Mouse (Mus musculus) c-Kit-positive CD71-positive TER-119-positive erythroid progenitor cells, embryonic 14.5 days (primary cell): ENCODE data around the gene Bcl3.

Experiments used
- DNase-seq: peaks from one replicate; pipeline ENCODE4 v3.0.0-alpha.2; 2013; ENCODE audit warnings: low spot score

The Bcl3 gene

GRCm38 (mm10) chr7:19831837-19832236 is 9.3 kb upstream of the Bcl3 start:
- no peak for DNase-seq

- DNase-seq = no peak
Observed at GRCm38 (mm10) chr7:19830682-19831156, 8.1 kb upstream of the Bcl3 start.

- DNase-seq = no peak
Observed at GRCm38 (mm10) chr7:19829694-19830093, 7.1 kb upstream of the Bcl3 start.

- DNase-seq = no peak
Observed at GRCm38 (mm10) chr7:19826756-19827155, 4.2 kb upstream of the Bcl3 start.

- DNase-seq = peak; percentile 59
Observed at GRCm38 (mm10) chr7:19824182-19824973, 1.8 kb upstream of the Bcl3 start.

GRCm38 (mm10) chr7:19823256-19824181 is 949 bp upstream of the Bcl3 start:
- no peak for DNase-seq

- no peak for DNase-seq
Observed at GRCm38 (mm10) chr7:19822193-19822592, 377 bp downstream of the Bcl3 start.

GRCm38 (mm10) chr7:19821633-19822032 is 937 bp downstream of the Bcl3 start:
- no peak for DNase-seq

GRCm38 (mm10) chr7:19820347-19821048 is 2.1 kb downstream of the Bcl3 start:
- no peak for DNase-seq

GRCm38 (mm10) chr7:19818875-19819274 is 3.7 kb downstream of the Bcl3 start:
- DNase-seq = no peak

GRCm38 (mm10) chr7:19818440-19818839 is 4.1 kb downstream of the Bcl3 start:
- DNase-seq = no peak

- no peak for DNase-seq
Observed at GRCm38 (mm10) chr7:19817382-19818105, 5.0 kb downstream of the Bcl3 start.

- peak; percentile 47 for DNase-seq
Observed at GRCm38 (mm10) chr7:19816224-19816771, 6.3 kb downstream of the Bcl3 start.

GRCm38 (mm10) chr7:19815296-19816223 is 7.0 kb downstream of the Bcl3 start:
- DNase-seq = no peak

GRCm38 (mm10) chr7:19813579-19814122 is 8.9 kb downstream of the Bcl3 start:
- DNase-seq = no peak

GRCm38 (mm10) chr7:19813161-19813560 is 9.4 kb downstream of the Bcl3 start:
- no peak for DNase-seq

GRCm38 (mm10) chr7:19811114-19811513 is 11.5 kb downstream of the Bcl3 start:
- no peak for DNase-seq

- DNase-seq = no peak
Observed at GRCm38 (mm10) chr7:19809369-19809768, 13.2 kb downstream of the Bcl3 start.

GRCm38 (mm10) chr7:19806356-19806969 is 16.1 kb downstream of the Bcl3 start:
- DNase-seq = no peak
